Mouse (Mus musculus): ENCODE data around the gene Kat6b. TPM values are rescaled to one million over a fixed set of nuclear protein-coding genes. Genes with fewer than 3 reads are reported as not detected.

The Kat6b gene
- total RNA-seq (2023), result 67.0 TPM

GRCm38 (mm10) chr14:21481231-21481630, at the start of gene Kat6b:
TSS of gene Kat6b (plus strand) at chr14:21481434.

DNA sequence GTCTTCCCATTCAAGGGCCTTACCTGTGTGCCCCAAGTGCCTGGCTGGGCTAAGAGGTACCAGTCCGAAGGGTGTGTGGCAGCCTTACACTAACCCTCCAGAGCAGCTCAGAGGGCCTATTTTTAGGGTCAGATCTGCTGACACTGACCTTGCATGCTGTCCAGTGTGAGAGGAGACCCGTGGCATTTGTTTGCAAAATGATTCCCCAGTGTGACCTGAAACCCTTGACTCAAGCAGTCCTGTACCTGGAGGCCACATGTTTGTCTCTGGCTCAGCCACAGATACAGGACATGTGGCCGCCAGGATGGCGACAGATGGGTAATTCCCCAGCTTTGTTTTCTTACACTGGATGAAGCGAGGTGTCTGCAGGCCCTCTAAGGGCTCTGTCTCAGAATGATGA, 233.3 kb downstream of the Kat6b start, which contains the start of gene Dupd1:
Dupd1 (minus strand) TSS at position 91 of the 400 bp plus-strand sequence.

Other genes starting within 250 kb of the Kat6b start
- gene Dupd1, start 233.1 kb downstream of the Kat6b start, total RNA-seq (2023), result not detected